Mouse (Mus musculus): Measurements from ENCODE around the gene Muc3a. TPM values are rescaled to one million over a fixed set of nuclear protein-coding genes. Genes with fewer than 3 reads are reported as not detected.

Gene Muc3a
- 0.21 and 0.26 TPM in 2 replicates for polyA plus RNA-seq (2021; fragmentation: Nextera tagmentation)
- long read RNA-seq, experiment 1, result 0 reads
- long read RNA-seq, experiment 2, result 0 reads

GRCm38 (mm10) chr5:137212289-137212688 is at the start of gene Muc3a:
Gene Muc3a (minus strand): TSS chr5:137212389.

Other genes starting within 250 kb of the Muc3a start
- not detected in 2 replicates for gene Cldn15, start 245.8 kb downstream of the Muc3a start, polyA plus RNA-seq (2021; fragmentation: Nextera tagmentation)
- gene Plod3, start 225.4 kb downstream of the Muc3a start, polyA plus RNA-seq (2021; fragmentation: Nextera tagmentation), result 19.9 and 21.9 TPM in 2 replicates
- 203 and 207 TPM in 2 replicates for gene Znhit1, start 224.4 kb downstream of the Muc3a start, polyA plus RNA-seq (2021; fragmentation: Nextera tagmentation)
- 13.6 and 22.1 TPM in 2 replicates for gene Vgf, start 186.0 kb downstream of the Muc3a start, polyA plus RNA-seq (2021; fragmentation: Nextera tagmentation)
- gene Ap1s1, start 166.3 kb downstream of the Muc3a start, polyA plus RNA-seq (2021; fragmentation: Nextera tagmentation), result 543 and 570 TPM in 2 replicates
- not detected in 2 replicates for gene Serpine1, start 140.1 kb downstream of the Muc3a start, polyA plus RNA-seq (2021; fragmentation: Nextera tagmentation)
- gene Trim56, start 96.2 kb downstream of the Muc3a start, polyA plus RNA-seq (2021; fragmentation: Nextera tagmentation), result 1.9 and 2.0 TPM in 2 replicates
- not detected in 2 replicates for gene Muc3, start 63.1 kb downstream of the Muc3a start, polyA plus RNA-seq (2021; fragmentation: Nextera tagmentation)
- gene Ache, start 75.1 kb upstream of the Muc3a start, polyA plus RNA-seq (2021; fragmentation: Nextera tagmentation), result 38.1 and 39.5 TPM in 2 replicates
- gene Ufsp1, start 82.2 kb upstream of the Muc3a start, polyA plus RNA-seq (2021; fragmentation: Nextera tagmentation), result 13.6 and 13.9 TPM in 2 replicates
- 17.5 and 19.5 TPM in 2 replicates for gene Srrt, start 95.3 kb upstream of the Muc3a start, polyA plus RNA-seq (2021; fragmentation: Nextera tagmentation)
- gene Trip6, start 102.0 kb upstream of the Muc3a start, polyA plus RNA-seq (2021; fragmentation: Nextera tagmentation), result 4.1 and 4.5 TPM in 2 replicates
- 5.0 and 5.7 TPM in 2 replicates for gene Slc12a9, start 121.2 kb upstream of the Muc3a start, polyA plus RNA-seq (2021; fragmentation: Nextera tagmentation)
- gene Ephb4, start 137.7 kb upstream of the Muc3a start, polyA plus RNA-seq (2021; fragmentation: Nextera tagmentation), result 1.3 TPM in 2 replicates

Measured in layer of hippocampus, adult 6 months (tissue).